Mouse (Mus musculus): ENCODE measurements around the gene Fermt2.

- TF ChIP-seq EP300 (IDR thresholded peaks at IDR 0.05; ENCODE audit: insufficient read depth, low read depth, low read length) (no peak), CTCF (IDR thresholded peaks at IDR 0.05; ENCODE audit: low read depth, low read length) (no peak), POLR2A (IDR thresholded peaks at IDR 0.05; ENCODE audit: insufficient read depth, low read length) (no peak)
These were observed 65.6 kb downstream of the Fermt2 start for GRCm38 (mm10) chr14:45464036-45465035.

All from ES-Bruce4 (cell line).